Mouse (Mus musculus) C2C12 (cell line): Measurements from ENCODE around the gene Serpina5. TPM values are rescaled to one million over a fixed set of nuclear protein-coding genes. Genes with fewer than 3 reads are reported as not detected.

Experiments
- H3K27me3 ChIP-seq: one replicate; pipeline ENCODE4 v1.6.1; 2011; ENCODE audit not compliant: control insufficient read depth, insufficient read depth, insufficient read length
- H3K36me3 ChIP-seq: one replicate; pipeline ENCODE4 v1.6.1; 2011; ENCODE audit not compliant: control insufficient read depth, insufficient read depth
- H3K4me3 ChIP-seq: one replicate; pipeline ENCODE4 v1.5.1; 2011; ENCODE audit warnings: mild to moderate bottlenecking, control low read depth; ENCODE audit not compliant: poor library complexity, insufficient read depth, severe bottlenecking
- H3K79me2 ChIP-seq: one replicate; pipeline ENCODE4 v1.6.1; 2011; ENCODE audit not compliant: control insufficient read depth, insufficient read depth
- H3K79me3 ChIP-seq: one replicate; pipeline ENCODE4 v1.6.1; 2011; ENCODE audit warnings: low read depth, control low read depth
- H3ac ChIP-seq: one replicate; pipeline ENCODE3; 2011; ENCODE audit warnings: low read depth; ENCODE audit not compliant: control insufficient read depth, insufficient read length
- CEBPB ChIP-seq: IDR thresholded peaks from one replicate; pipeline ENCODE4 v1.6.1; 2011; ENCODE audit warnings: low read depth, mild to moderate bottlenecking, control low read depth, moderate library complexity
- CTCF ChIP-seq: IDR thresholded peaks from one replicate; pipeline ENCODE4 v1.5.1; 2011; ENCODE audit not compliant: control insufficient read depth, insufficient read depth, insufficient read length
- FOSL1 ChIP-seq: IDR thresholded peaks from one replicate; pipeline ENCODE4 v1.8.0; 2011; ENCODE audit warnings: mild to moderate bottlenecking, low read length; ENCODE audit not compliant: poor library complexity, insufficient read depth, severe bottlenecking
- MAX ChIP-seq: IDR thresholded peaks from one replicate; pipeline ENCODE4 v1.6.1; 2011; ENCODE audit warnings: mild to moderate bottlenecking, control low read depth
- MYOD1 ChIP-seq: IDR thresholded peaks from one replicate; pipeline ENCODE4 v1.6.1; 2011; ENCODE audit warnings: low read depth; ENCODE audit not compliant: control insufficient read depth, insufficient read length
- MYOG ChIP-seq: IDR thresholded peaks from one replicate; pipeline ENCODE4 v1.6.1; 2011; ENCODE audit not compliant: control insufficient read depth, insufficient read length; ENCODE audit errors: extremely low read depth
- USF1 ChIP-seq: IDR thresholded peaks from one replicate; pipeline ENCODE4 v1.6.1; 2011; ENCODE audit warnings: low read depth, mild to moderate bottlenecking, control low read depth, moderate library complexity
- polyA plus RNA-seq: library from polyadenylated mRNA; unstranded; fragments of >200 nt; fragmentation: generic; extraction: Trizol; gene quantifications from one replicate; pipeline ENCODE4 v1.2.1, GENCODE M21; 2012; ENCODE audit warnings: missing spikeins

Serpina5 gene
- polyA plus RNA-seq, 1 experiment, result not detected

DNA sequence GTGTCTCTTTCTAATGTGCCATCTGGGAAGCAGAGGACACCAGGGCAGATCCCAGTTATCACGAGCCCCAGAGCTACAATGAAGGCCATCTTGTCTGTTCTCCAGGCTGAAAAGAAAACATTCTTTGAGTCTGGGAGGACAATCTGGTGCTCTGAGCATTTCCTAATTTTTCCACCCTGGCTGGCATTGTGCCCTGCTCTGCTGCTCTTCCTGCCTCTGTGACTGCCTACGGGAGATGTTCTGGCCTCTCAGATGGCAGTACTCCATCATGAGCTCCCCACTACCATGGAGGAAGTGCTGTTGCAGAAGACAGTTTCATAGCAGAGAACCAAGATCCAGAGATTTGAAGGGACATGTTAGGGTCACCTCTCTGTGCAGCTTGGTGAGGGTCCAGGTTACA lies 51.1 kb downstream of the Serpina5 start:
- no peaks in the 10 kb centered on the region for H3K36me3 ChIP-seq
- TF ChIP-seq MAX, result no peak
- no peak for TF ChIP-seq CEBPB
- no peak for TF ChIP-seq CTCF
- no peak for TF ChIP-seq MYOD1
- no peak for TF ChIP-seq FOSL1
- H3K79me3 ChIP-seq, result no peaks in the 10 kb centered on the region
- no peak overlapping the region for H3K4me3 ChIP-seq
- no peak overlapping the region for H3ac ChIP-seq
- no peaks in the 10 kb centered on the region for H3K27me3 ChIP-seq
- H3K79me2 ChIP-seq, result no peaks in the 10 kb centered on the region

DNA sequence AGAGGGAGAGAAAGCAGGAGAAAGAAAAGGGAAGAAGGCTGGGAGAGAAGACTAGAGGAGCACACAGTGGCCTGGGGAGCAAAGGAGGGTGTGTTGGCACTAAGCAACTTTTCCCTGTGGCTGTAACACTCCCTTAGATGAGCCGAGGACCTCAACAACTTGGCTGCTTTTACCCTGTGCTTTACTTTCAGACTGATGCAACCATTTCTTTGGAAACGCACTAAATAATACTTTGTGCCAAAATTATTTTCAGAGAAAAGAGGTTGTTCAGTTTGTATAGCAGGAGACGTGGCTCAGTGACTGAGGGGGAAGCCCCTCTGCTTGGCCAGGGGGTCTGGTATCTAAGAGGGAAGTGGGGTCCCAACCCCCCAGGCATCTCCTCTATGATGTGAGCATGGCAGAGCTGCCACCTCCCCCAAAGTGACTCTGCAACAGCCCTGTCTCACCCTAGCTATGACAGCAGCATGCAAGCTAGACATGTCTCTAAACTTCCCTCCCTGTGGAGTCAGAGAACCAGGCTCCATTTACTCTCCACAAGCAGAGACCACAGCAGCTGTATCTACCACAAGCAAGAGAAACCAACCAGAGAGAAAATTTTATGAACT lies 52.2 kb downstream of the Serpina5 start:
- Histone ChIP-seq H3K27me3 (no peaks in the 10 kb centered on the region), H3K4me3 (no peak overlapping the region), H3K79me2 (no peaks in the 10 kb centered on the region), H3ac (no peak overlapping the region), H3K79me3 (no peaks in the 10 kb centered on the region), H3K36me3 (no peaks in the 10 kb centered on the region)
- TF ChIP-seq USF1 (no peak), MAX (no peak), MYOD1 (no peak), FOSL1 (no peak), CTCF (no peak), CEBPB (no peak), MYOG (no peak)

GRCm38 (mm10) chr12:104153656-104154055 lies 52.7 kb downstream of the Serpina5 start, which contains the start of gene Serpina3c:
Gene Serpina3c (minus strand): TSS chr12:104153870.
- Histone ChIP-seq H3K4me3 (no peak within 1 kb of the TSS), H3K79me3 (no peaks in the 10 kb centered on the region), H3K79me2 (no peaks in the 10 kb centered on the region), H3ac (no peak within 1 kb of the TSS), H3K27me3 (no peaks in the 10 kb centered on the region), H3K36me3 (no peaks in the 10 kb centered on the region)
- TF ChIP-seq USF1 (no peak), MAX (no peak), MYOG (no peak)

Other genes starting within 250 kb of the Serpina5 start
- gene Serpina1a, start 237.6 kb upstream of the Serpina5 start, polyA plus RNA-seq, result not detected
- gene Serpina1c, start 196.2 kb upstream of the Serpina5 start, polyA plus RNA-seq, result not detected
- gene Serpina1e, start 142.1 kb upstream of the Serpina5 start, polyA plus RNA-seq, result not detected
- not detected for gene Serpina11, start 111.2 kb upstream of the Serpina5 start, polyA plus RNA-seq
- 0.01 TPM for gene Serpina9, start 87.4 kb upstream of the Serpina5 start, polyA plus RNA-seq
- not detected for gene Serpina12, start 56.7 kb upstream of the Serpina5 start, polyA plus RNA-seq
- not detected for gene Serpina3a, start 11.6 kb downstream of the Serpina5 start, polyA plus RNA-seq
- gene Serpina3b, start 26.9 kb downstream of the Serpina5 start, polyA plus RNA-seq, result not detected
- not detected for gene Serpina3c, start 52.8 kb downstream of the Serpina5 start, polyA plus RNA-seq
- gene Serpina3f, start 113.4 kb downstream of the Serpina5 start, polyA plus RNA-seq, result not detected
- 0.14 TPM for gene Serpina3g, start 135.1 kb downstream of the Serpina5 start, polyA plus RNA-seq
- not detected for gene Serpina3i, start 162.0 kb downstream of the Serpina5 start, polyA plus RNA-seq
- gene Serpina3j, start 213.4 kb downstream of the Serpina5 start, polyA plus RNA-seq, result not detected
- not detected for gene Serpina3k, start 237.4 kb downstream of the Serpina5 start, polyA plus RNA-seq
- gene Serpina3m, start 237.4 kb downstream of the Serpina5 start, polyA plus RNA-seq, result not detected